Mouse (Mus musculus) liver, embryonic 15.5 days (tissue): ENCODE measurements around the gene Wdfy2. TPM values are rescaled to one million over a fixed set of nuclear protein-coding genes. Genes with fewer than 3 reads are reported as not detected.

Experiments
- ATAC-seq: fragments of 200-750 bp; cut with Nextera tagmentation; 2 replicates; pipeline ENCODE4 v1.8.0; 2017; ENCODE audit warnings: moderate number of reproducible peaks, mild to moderate bottlenecking, moderate library complexity; ENCODE audit not compliant: insufficient read depth
- H3K27ac ChIP-seq: fragments of 300-500 bp; sonication (generic); replicated peaks from 2 replicates; pipeline ENCODE4 v1.5.1; 2015; ENCODE audit warnings: mild to moderate bottlenecking, inconsistent platforms
- H3K27me3 ChIP-seq: fragments of 300-500 bp; sonication (generic); 2 replicates; pipeline ENCODE4 v1.6.1; 2015; ENCODE audit warnings: mild to moderate bottlenecking, inconsistent platforms
- H3K36me3 ChIP-seq: fragments of 300-500 bp; sonication (generic); replicated peaks from 2 replicates; pipeline ENCODE4 v1.6.1; 2015; ENCODE audit warnings: moderate library complexity, mild to moderate bottlenecking, inconsistent platforms
- H3K4me1 ChIP-seq: fragments of 300-500 bp; sonication (generic); replicated peaks from 2 replicates; pipeline ENCODE4 v1.6.1; 2015; ENCODE audit warnings: inconsistent platforms
- H3K4me2 ChIP-seq: fragments of 300-500 bp; sonication (generic); 2 replicates; pipeline ENCODE4 v1.6.1; 2015; ENCODE audit warnings: moderate library complexity, mild to moderate bottlenecking, inconsistent platforms
- H3K4me3 ChIP-seq: fragments of 300-500 bp; sonication (generic); replicated peaks from 2 replicates; pipeline ENCODE4 v1.5.1; 2015; ENCODE audit warnings: mild to moderate bottlenecking, inconsistent platforms
- H3K9ac ChIP-seq: fragments of 300-500 bp; sonication (generic); 2 replicates; pipeline ENCODE4 v1.6.1; 2015; ENCODE audit warnings: moderate library complexity, mild to moderate bottlenecking, inconsistent platforms
- H3K9me3 ChIP-seq: fragments of 300-500 bp; sonication (generic); replicated peaks from 2 replicates; pipeline ENCODE4 v1.6.1; 2016; ENCODE audit warnings: inconsistent platforms
- WGBS: fragments of 180-500 bp; shearing (Covaris S2); methylation state at CpG from one replicate; pipeline ENCODE4 v1.1.7; 2015; ENCODE audit warnings: mixed read lengths; ENCODE audit not compliant: insufficient replicate concordance; 5-methylcytosine and 5-hydroxymethylcytosine counted together
- polyA plus RNA-seq: library from polyadenylated mRNA; unstranded; fragments of >200 nt; fragmentation: Nextera tagmentation; extraction: Ambion mirVana; gene quantifications from 2 replicates; pipeline ENCODE4 v1.2.1, GENCODE M21; 2015

Wdfy2 gene
- polyA plus RNA-seq, 1 experiment from 2014 or later, result 2.6 TPM

- Histone ChIP-seq H3K9me3 (no peaks in the 10 kb centered on the region), H3K4me1 (no peaks in the 10 kb centered on the region), H3K9ac (no peak overlapping the region), H3K36me3 (peaks cover 6% of the 10 kb centered on the region; the same call in 1 of the 2 replicates), H3K4me2 (no peak overlapping the region), H3K27me3 (no peaks in the 10 kb centered on the region), H3K4me3 (no peak overlapping the region), H3K27ac (no peak overlapping the region)
- ATAC-seq, result no peak
- 74% methylated on average over 9 of the region's 9 CpGs for WGBS
These were observed 97.9 kb downstream of the Wdfy2 start for GRCm38 (mm10) chr14:62935361-62935760.

- 63% methylated on average over 6 of the region's 6 CpGs for WGBS
- Histone ChIP-seq H3K27ac (no peak overlapping the region), H3K4me2 (no peak overlapping the region), H3K9ac (no peak overlapping the region), H3K4me1 (no peaks in the 10 kb centered on the region), H3K36me3 (peaks cover 6% of the 10 kb centered on the region; the same call in 1 of the 2 replicates), H3K4me3 (no peak overlapping the region), H3K9me3 (no peaks in the 10 kb centered on the region), H3K27me3 (no peaks in the 10 kb centered on the region)
- no peak for ATAC-seq
These were observed 99.3 kb downstream of the Wdfy2 start for GRCm38 (mm10) chr14:62936631-62937380.

- Histone ChIP-seq H3K4me1 (no peaks in the 10 kb centered on the region), H3K9ac (no peak overlapping the region), H3K9me3 (no peaks in the 10 kb centered on the region), H3K36me3 (peaks cover 6% of the 10 kb centered on the region; the same call in 1 of the 2 replicates), H3K27me3 (no peaks in the 10 kb centered on the region), H3K4me2 (no peak overlapping the region), H3K27ac (no peak overlapping the region), H3K4me3 (no peak overlapping the region)
- 72% methylated on average over 5 of the region's 5 CpGs for WGBS
- ATAC-seq, result no peak
These were observed 100.2 kb downstream of the Wdfy2 start for GRCm38 (mm10) chr14:62937675-62938074.

- no peak for ATAC-seq
- H3K4me2 ChIP-seq, result no peak overlapping the region
- peaks cover 13% of the 10 kb centered on the region for H3K36me3 ChIP-seq
- H3K4me3 ChIP-seq, result no peak overlapping the region
- H3K9me3 ChIP-seq, result no peaks in the 10 kb centered on the region
- no peaks in the 10 kb centered on the region for H3K4me1 ChIP-seq
- no peaks in the 10 kb centered on the region for H3K27me3 ChIP-seq
- H3K9ac ChIP-seq, result no peak overlapping the region
- 75% methylated on average over 3 of the region's 3 CpGs for WGBS
- no peak overlapping the region for H3K27ac ChIP-seq
These were observed 102.0 kb downstream of the Wdfy2 start for GRCm38 (mm10) chr14:62939435-62939834.

- no peak for ATAC-seq
- Histone ChIP-seq H3K27me3 (no peaks in the 10 kb centered on the region), H3K4me3 (no peak overlapping the region), H3K9me3 (no peaks in the 10 kb centered on the region), H3K27ac (no peak overlapping the region), H3K9ac (no peak overlapping the region), H3K4me2 (no peak overlapping the region), H3K4me1 (no peaks in the 10 kb centered on the region), H3K36me3 (peaks cover 15% of the 10 kb centered on the region)
- 17% methylated on average over 14 of the region's 14 CpGs for WGBS
These were observed 103.1 kb downstream of the Wdfy2 start for GRCm38 (mm10) chr14:62940383-62941074.

- WGBS, result 71% methylated on average over 3 of the region's 3 CpGs
- Histone ChIP-seq H3K36me3 (peaks cover 17% of the 10 kb centered on the region), H3K9me3 (no peaks in the 10 kb centered on the region), H3K9ac (no peak overlapping the region), H3K27ac (no peak overlapping the region), H3K27me3 (no peaks in the 10 kb centered on the region), H3K4me3 (no peak overlapping the region), H3K4me1 (no peaks in the 10 kb centered on the region), H3K4me2 (no peak overlapping the region)
- no peak for ATAC-seq
These were observed 109.3 kb downstream of the Wdfy2 start for GRCm38 (mm10) chr14:62946794-62947193.

- no peak for ATAC-seq
- Histone ChIP-seq H3K9me3 (no peaks in the 10 kb centered on the region), H3K4me1 (no peaks in the 10 kb centered on the region), H3K27ac (no peak overlapping the region), H3K4me2 (no peak overlapping the region), H3K27me3 (no peaks in the 10 kb centered on the region), H3K4me3 (no peak overlapping the region), H3K36me3 (peaks cover 11% of the 10 kb centered on the region), H3K9ac (no peak overlapping the region)
- WGBS, result 72% methylated on average over 9 of the region's 9 CpGs
These were observed 118.6 kb downstream of the Wdfy2 start for GRCm38 (mm10) chr14:62956091-62956490.

GRCm38 (mm10) chr14:62963632-62964031, 126.2 kb downstream of the Wdfy2 start:
- no peak overlapping the region for H3K9ac ChIP-seq
- 0 out of 2 replicates have a peak, but pooled peaks cover 5% of the 10 kb centered on the region for H3K36me3 ChIP-seq
- no peaks in the 10 kb centered on the region for H3K4me1 ChIP-seq
- 65% methylated on average over 4 of the region's 4 CpGs for WGBS
- no peak overlapping the region for H3K4me2 ChIP-seq
- H3K27me3 ChIP-seq, result no peaks in the 10 kb centered on the region
- no peak overlapping the region for H3K4me3 ChIP-seq
- H3K27ac ChIP-seq, result no peak overlapping the region
- ATAC-seq, result no peak
- H3K9me3 ChIP-seq, result no peaks in the 10 kb centered on the region

GRCm38 (mm10) chr14:62965342-62965741, 127.9 kb downstream of the Wdfy2 start:
- WGBS, result 70% methylated on average over 5 of the region's 5 CpGs
- no peak for ATAC-seq
- Histone ChIP-seq H3K27me3 (no peaks in the 10 kb centered on the region), H3K9me3 (no peaks in the 10 kb centered on the region), H3K4me2 (no peak overlapping the region), H3K4me3 (no peak overlapping the region), H3K4me1 (no peaks in the 10 kb centered on the region), H3K27ac (no peak overlapping the region), H3K9ac (no peak overlapping the region), H3K36me3 (no peaks in the 10 kb centered on the region)

GRCm38 (mm10) chr14:62965811-62966520, 128.5 kb downstream of the Wdfy2 start:
- 21% methylated on average over 15 of the region's 15 CpGs for WGBS
- Histone ChIP-seq H3K27ac (no peak overlapping the region), H3K9ac (no peak overlapping the region), H3K4me3 (no peak overlapping the region), H3K9me3 (no peaks in the 10 kb centered on the region), H3K27me3 (no peaks in the 10 kb centered on the region), H3K4me2 (peak overlapping the region; percentile 31), H3K4me1 (no peaks in the 10 kb centered on the region), H3K36me3 (no peaks in the 10 kb centered on the region)
- ATAC-seq, result no peak

GRCm38 (mm10) chr14:62975046-62975445, 137.6 kb downstream of the Wdfy2 start:
- no peaks in the 10 kb centered on the region for H3K9me3 ChIP-seq
- H3K4me3 ChIP-seq, result no peak overlapping the region
- H3K27ac ChIP-seq, result no peak overlapping the region
- no peak overlapping the region for H3K4me2 ChIP-seq
- no peaks in the 10 kb centered on the region for H3K27me3 ChIP-seq
- no peaks in the 10 kb centered on the region for H3K4me1 ChIP-seq
- no peaks in the 10 kb centered on the region for H3K36me3 ChIP-seq
- ATAC-seq, result no peak
- 9% methylated on average over 5 of the region's 5 CpGs for WGBS
- no peak overlapping the region for H3K9ac ChIP-seq
